Mouse (Mus musculus) layer of hippocampus, adult 6 months (tissue): Measurements from ENCODE around the gene Casp9. TPM values are rescaled to one million over a fixed set of nuclear protein-coding genes. Genes with fewer than 3 reads are reported as not detected.

Experiments used
- long read RNA-seq, 2 experiments: library from polyadenylated mRNA; unstranded; transcript quantifications; one replicate each; pipeline ENCODE4 v2.0.0; 2019 to 2020
- polyA plus RNA-seq: library from polyadenylated mRNA; unstranded; fragments of <200 nt; fragmentation: Nextera tagmentation; gene quantifications from 2 replicates; pipeline ENCODE4 v1.2.3, GENCODE M21; 2021

Casp9 gene
- 7.7 and 7.8 TPM in 2 replicates for polyA plus RNA-seq
- long read RNA-seq, experiment 1, transcript Casp9-201 (9 exons, 3,897 nt) = major isoform, 6 of 11 reads
- long read RNA-seq, experiment 1, partial matches to known transcripts = 4 of 11 reads
- long read RNA-seq, experiment 1, other reads (novel, unspliced or antisense) = 1 of 11 reads
- long read RNA-seq, experiment 2, transcript Casp9-201 (9 exons, 3,897 nt) = major isoform, 21 of 35 reads
- long read RNA-seq, experiment 2, partial matches to known transcripts = 0 of 35 reads
- long read RNA-seq, experiment 2, other reads (novel, unspliced or antisense) = 14 of 35 reads

DNA sequence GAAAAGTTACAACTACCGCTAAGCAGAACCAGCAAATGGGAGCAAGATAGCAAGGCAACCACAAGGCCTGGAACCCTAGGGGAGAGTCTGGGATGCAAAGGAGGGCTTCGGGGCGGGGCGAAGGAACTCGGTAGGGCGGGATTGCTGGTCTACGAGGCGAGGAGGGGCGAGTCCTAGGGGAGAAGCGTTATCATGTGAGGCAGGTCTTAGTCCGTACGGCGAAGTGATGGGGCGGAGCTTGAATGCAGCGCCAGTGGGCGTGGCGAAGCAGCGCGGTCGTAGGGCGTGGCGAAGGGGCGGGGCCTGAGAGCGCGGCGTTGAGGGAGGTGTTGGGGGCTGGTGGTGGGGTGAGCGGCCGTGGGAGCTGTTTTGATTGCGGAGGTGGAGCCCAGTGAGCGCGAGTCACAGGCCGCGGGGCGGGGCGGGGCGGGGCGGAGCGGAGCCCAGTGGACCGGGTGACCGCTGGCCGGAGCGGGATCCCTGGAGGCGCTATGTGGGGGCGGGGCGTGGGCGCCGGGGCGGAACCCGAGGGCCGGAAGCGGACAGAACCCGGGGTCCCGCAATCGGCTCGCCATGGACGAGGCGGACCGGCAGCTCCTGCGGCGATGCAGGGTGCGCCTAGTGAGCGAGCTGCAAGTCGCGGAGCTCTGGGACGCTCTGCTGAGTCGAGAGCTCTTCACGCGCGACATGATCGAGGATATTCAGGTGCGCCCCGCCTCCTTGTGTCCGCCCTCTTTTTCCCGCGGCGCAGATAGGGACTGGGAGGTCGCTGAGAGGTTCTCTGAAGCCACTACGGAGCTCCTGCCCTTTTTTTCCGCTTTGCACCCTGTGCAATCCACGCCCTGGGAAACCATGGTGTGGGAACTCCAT is at the start of gene Casp9:
Casp9 (plus strand) TSS at position 331 of the 870 bp plus-strand sequence.

DNA sequence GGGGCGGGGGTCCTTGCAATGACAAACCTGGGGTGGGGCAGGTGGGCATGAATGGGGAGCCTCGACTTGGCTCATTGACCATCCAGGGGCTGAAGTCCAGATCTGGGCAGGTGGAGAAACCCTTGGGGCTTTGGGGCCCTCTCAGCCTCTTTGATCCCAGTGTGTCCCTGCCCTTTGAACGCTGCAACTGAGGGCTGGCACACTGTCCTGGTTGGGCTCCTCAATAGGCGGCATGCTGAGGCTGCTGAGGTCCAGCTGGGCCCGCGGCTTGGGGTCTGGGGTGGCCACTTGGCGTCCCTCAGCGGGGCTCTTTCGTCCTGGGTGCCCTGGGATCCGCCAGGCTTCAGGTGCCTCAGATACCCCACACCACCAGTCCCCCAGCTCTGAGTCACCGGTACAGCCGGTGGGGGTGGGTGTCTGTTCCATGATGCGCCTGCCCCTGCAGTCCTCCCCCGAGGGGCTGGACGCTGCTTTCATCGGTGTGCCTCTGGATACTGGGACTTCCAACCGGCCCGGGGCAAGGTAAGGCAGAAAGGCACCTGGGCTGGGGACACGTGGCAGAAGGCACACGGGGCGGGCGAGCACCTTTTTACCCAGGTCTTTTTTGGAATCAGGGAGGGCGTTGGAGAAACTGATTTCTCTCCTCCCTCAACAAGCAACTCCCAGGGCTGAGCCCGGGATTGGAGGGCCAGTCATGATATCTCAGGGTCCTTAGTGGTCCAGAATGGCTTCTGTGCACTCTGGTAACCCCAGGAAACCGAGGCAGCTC is 46.6 kb upstream of the Casp9 start, which contains the start of gene Agmat:
Agmat (plus strand) TSS at position 95 of the 769 bp plus-strand sequence.

GRCm38 (mm10) chr4:141790524-141790990 is 2.9 kb upstream of the Casp9 start, which contains the start of gene Dnajc16:
Gene Dnajc16, minus strand, starts transcription at chr4:141790931.

GRCm38 (mm10) chr4:141826060-141826459 is 32.6 kb downstream of the Casp9 start, which contains the start of gene Cela2a:
Gene Cela2a, minus strand, starts transcription at chr4:141826160.

GRCm38 (mm10) chr4:141845999-141846398 is 52.6 kb downstream of the Casp9 start, which contains the start of gene Ctrc:
Gene Ctrc, minus strand, starts transcription at chr4:141846359.

Other genes starting within 250 kb of the Casp9 start
- gene Fblim1, start 187.5 kb upstream of the Casp9 start, polyA plus RNA-seq = 0.20 and 0.40 TPM in 2 replicates
- 0.18 and 0.31 TPM in 2 replicates for gene Tmem82, start 175.0 kb upstream of the Casp9 start, polyA plus RNA-seq
- 1.9 and 2.7 TPM in 2 replicates for gene Slc25a34, start 169.8 kb upstream of the Casp9 start, polyA plus RNA-seq
- 6.5 and 7.1 TPM in 2 replicates for gene Plekhm2, start 128.7 kb upstream of the Casp9 start, polyA plus RNA-seq
- gene Rsc1a1, start 108.0 kb upstream of the Casp9 start, polyA plus RNA-seq = not detected in 2 replicates
- gene Ddi2, start 70.2 kb upstream of the Casp9 start, polyA plus RNA-seq = 4.4 and 7.0 TPM in 2 replicates
- 0.29 and 0.69 TPM in 2 replicates for gene Agmat, start 46.9 kb upstream of the Casp9 start, polyA plus RNA-seq
- 12.0 and 12.4 TPM in 2 replicates for gene Dnajc16, start 2.7 kb upstream of the Casp9 start, polyA plus RNA-seq
- gene Cela2a, start 32.5 kb downstream of the Casp9 start, polyA plus RNA-seq = not detected in 2 replicates
- not detected in 2 replicates for gene Ctrc, start 52.7 kb downstream of the Casp9 start, polyA plus RNA-seq
- 53.0 and 58.8 TPM in 2 replicates for gene Efhd2, start 81.3 kb downstream of the Casp9 start, polyA plus RNA-seq
- 4.2 and 12.0 TPM in 2 replicates for gene Fhad1, start 221.5 kb downstream of the Casp9 start, polyA plus RNA-seq